Mouse (Mus musculus): ENCODE data around the gene 1700093K21Rik. TPM values are rescaled to one million over a fixed set of nuclear protein-coding genes. Genes with fewer than 3 reads are reported as not detected.

Gene 1700093K21Rik
- polyA plus RNA-seq, 1 experiment from 2014 or later = not detected

DNA sequence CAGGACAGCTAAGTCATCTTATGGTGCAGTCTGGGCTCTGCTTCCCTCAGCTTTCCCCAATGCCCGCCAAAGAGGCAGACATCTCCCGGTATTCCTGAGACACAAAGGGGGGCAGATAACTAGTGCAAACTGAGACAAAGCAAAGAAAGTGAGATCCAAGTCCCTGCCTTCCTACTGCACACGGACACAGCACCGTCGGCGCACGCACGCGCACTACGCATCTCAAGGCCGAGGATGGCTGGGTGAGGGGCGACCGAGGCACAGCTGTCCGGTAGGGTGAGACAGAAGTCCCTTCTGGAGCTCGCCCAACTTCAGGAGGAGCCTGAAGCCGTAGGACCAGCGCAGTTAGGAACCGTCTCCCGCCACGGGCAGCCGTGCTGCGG is 23.6 kb downstream of the 1700093K21Rik start:
- no peaks in the 10 kb centered on the region for H3K9me3 ChIP-seq
- H3K36me3 ChIP-seq = peaks cover 38% of the 10 kb centered on the region
- WGBS = under 1% methylated on average over 22 of the region's 22 CpGs
- H3K9ac ChIP-seq (replicated peaks) = peak overlapping the region; percentile 91
- peak overlapping the region; percentile 80 for H3K4me3 ChIP-seq (replicated peaks)
- peaks cover 26% of the 10 kb centered on the region for H3K4me1 ChIP-seq (replicated peaks)
- peak overlapping the region; percentile 96 for H3K27ac ChIP-seq
- H3K27me3 ChIP-seq = no peaks in the 10 kb centered on the region
- H3K4me2 ChIP-seq = peak overlapping the region; percentile 67
- peak; percentile 86 for ATAC-seq (ENCODE audit: insufficient number of reproducible peaks, insufficient read depth, low FRiP score, low TSS enrichment, low read depth)

DNA sequence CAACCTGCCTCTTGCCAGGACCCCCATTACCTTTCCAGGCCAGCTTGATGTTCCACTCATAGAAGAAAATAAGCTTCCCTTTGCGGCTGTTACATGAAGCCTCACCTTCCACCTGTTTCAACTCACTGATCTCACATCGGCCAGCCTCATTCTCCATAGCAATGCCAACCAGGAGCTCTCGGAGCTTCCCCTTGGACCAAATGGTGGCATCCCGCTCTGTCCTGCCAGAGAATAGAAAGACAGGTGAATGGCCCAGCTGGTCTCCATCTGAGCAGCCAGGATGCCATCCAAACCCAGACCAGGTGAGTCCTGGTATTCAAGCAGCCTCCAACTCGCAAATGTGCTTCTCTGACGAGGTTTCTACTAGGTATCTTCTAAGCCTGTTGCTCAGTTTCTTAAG is 24.3 kb downstream of the 1700093K21Rik start:
- no peak for ATAC-seq (ENCODE audit: insufficient number of reproducible peaks, insufficient read depth, low FRiP score, low TSS enrichment, low read depth)
- Histone ChIP-seq H3K27ac (0 out of 2 replicates have a peak overlapping the region, but pooled peaks have one; percentile 96), H3K27me3 (no peaks in the 10 kb centered on the region), H3K4me1 (replicated peaks) (peaks cover 26% of the 10 kb centered on the region), H3K9ac (replicated peaks) (peak overlapping the region; percentile 91), H3K9me3 (no peaks in the 10 kb centered on the region), H3K36me3 (peaks cover 45% of the 10 kb centered on the region), H3K4me3 (replicated peaks) (peak overlapping the region; percentile 80), H3K4me2 (peak overlapping the region; percentile 67)
- 56% methylated on average over 6 of the region's 6 CpGs for WGBS

DNA sequence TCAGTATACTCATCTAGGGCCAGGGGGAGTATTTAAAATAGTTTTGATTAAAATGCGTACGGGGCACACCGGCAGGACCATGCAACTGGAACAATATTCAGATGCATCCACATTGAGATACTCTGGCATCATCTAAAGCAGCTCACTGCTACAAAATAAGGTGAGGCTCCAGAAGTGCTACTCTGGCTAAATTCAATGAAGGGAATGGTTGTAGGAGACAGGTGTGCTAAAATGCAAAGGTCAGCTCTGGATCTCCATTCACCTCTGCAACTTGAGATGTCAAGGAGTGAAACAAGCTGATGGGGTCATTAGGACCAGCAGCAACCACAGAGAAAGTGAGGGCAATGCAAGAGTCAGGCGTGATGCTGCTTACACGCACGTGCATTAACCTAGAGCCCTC is 25.7 kb downstream of the 1700093K21Rik start:
- no peak for ATAC-seq (ENCODE audit: insufficient number of reproducible peaks, insufficient read depth, low FRiP score, low TSS enrichment, low read depth)
- no peaks in the 10 kb centered on the region for H3K9me3 ChIP-seq
- peak overlapping the region; percentile 67 for H3K4me2 ChIP-seq
- H3K27ac ChIP-seq = no peak overlapping the region
- no peak overlapping the region for H3K4me3 ChIP-seq (replicated peaks)
- H3K9ac ChIP-seq (replicated peaks) = no peak overlapping the region
- WGBS = 77% methylated on average over 6 of the region's 6 CpGs
- no peaks in the 10 kb centered on the region for H3K27me3 ChIP-seq
- peaks cover 26% of the 10 kb centered on the region for H3K4me1 ChIP-seq (replicated peaks)
- H3K36me3 ChIP-seq = peaks cover 59% of the 10 kb centered on the region

DNA sequence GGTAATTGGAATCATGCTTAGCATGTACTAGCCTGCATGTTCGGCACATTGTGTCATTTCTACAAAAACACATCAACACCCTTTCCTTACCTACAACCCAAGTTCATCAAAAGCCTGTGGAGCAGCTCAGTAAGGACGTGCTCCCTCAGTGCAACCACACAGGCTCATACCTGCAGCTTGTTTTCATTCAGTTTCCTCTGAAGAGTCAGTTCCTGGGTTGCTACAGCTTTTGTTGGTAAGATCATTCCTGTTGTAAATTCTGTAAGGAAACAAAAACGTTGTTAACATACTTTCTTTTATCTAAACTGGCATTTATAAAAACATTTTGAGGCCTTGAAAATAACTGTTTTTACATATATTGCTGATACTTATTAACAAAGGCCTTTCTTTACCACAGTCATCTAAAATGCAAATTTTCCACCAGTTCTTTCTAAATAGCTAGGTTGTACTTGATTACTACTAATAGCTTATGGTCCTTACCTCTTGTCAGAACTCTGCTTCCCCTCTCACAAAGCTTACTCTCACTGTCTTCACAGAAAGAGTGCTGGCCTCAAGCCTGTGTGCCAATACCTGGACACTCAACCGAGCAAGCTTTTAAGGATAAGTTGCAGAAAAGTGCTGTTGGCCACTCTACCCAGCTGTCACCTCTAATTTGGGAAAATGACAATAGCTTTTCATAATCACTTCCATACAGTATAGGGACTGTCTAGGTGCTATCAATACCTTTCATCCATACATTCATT is 28.7 kb downstream of the 1700093K21Rik start:
- 86% methylated on average over 4 of the region's 4 CpGs for WGBS
- no peak for ATAC-seq (ENCODE audit: insufficient number of reproducible peaks, insufficient read depth, low FRiP score, low TSS enrichment, low read depth)

DNA sequence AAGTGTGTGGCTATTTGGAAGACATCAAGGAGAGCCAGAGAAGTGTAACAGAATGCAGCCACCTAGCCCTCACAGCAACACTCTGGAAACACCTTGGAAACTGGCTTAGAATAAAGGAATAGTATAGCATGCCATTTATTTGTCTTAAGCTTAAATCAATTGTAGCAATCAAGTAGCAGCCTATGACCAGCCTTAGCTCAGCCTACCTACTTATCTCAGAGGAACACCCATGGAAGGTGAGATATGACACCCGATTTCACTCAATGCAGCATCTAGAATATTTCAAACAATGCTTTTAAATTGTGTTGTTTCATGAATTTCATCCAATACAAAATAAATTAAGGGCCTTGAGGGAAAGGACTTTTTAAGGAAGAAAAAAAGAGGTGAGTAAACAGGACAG is 31.0 kb downstream of the 1700093K21Rik start:
- H3K4me3 ChIP-seq (replicated peaks) = no peak overlapping the region
- no peaks in the 10 kb centered on the region for H3K9me3 ChIP-seq
- peaks cover under 1% of the 10 kb centered on the region; the same call in 1 of the 2 replicates for H3K4me1 ChIP-seq (replicated peaks)
- no peak overlapping the region for H3K27ac ChIP-seq
- ATAC-seq (ENCODE audit: insufficient number of reproducible peaks, insufficient read depth, low FRiP score, low TSS enrichment, low read depth) = no peak
- H3K36me3 ChIP-seq = peaks cover 94% of the 10 kb centered on the region
- no peaks in the 10 kb centered on the region for H3K27me3 ChIP-seq
- no peak overlapping the region for H3K9ac ChIP-seq (replicated peaks)
- WGBS = 100% methylated on average over 1 of the region's 1 CpGs
- no peak overlapping the region for H3K4me2 ChIP-seq

More for the DNA sequence above, 28.7 kb downstream of the 1700093K21Rik start:
- Histone ChIP-seq H3K4me3 (replicated peaks) (no peak overlapping the region), H3K27me3 (no peaks in the 10 kb centered on the region), H3K36me3 (peaks cover 89% of the 10 kb centered on the region), H3K27ac (no peak overlapping the region), H3K4me2 (no peak overlapping the region), H3K9me3 (no peaks in the 10 kb centered on the region), H3K9ac (replicated peaks) (no peak overlapping the region), H3K4me1 (replicated peaks) (peaks cover 22% of the 10 kb centered on the region)

Small RNAs within 50 kb of the gene (microRNA-seq; reads per million reads assigned to microRNA genes)
- gene Gm47279 = not detected

Other genes with a start within 250 kb of the 1700093K21Rik start
- gene Usp34, start 214.3 kb downstream of the 1700093K21Rik start, polyA plus RNA-seq (2016; fragmentation: Nextera tagmentation; extraction: Ambion mirVana) = 27.7 and 32.1 TPM in 2 replicates
- gene Ahsa2, start 23.1 kb downstream of the 1700093K21Rik start, polyA plus RNA-seq (2016; fragmentation: Nextera tagmentation; extraction: Ambion mirVana) = 119 and 123 TPM in 2 replicates
- 27.0 and 28.0 TPM in 2 replicates for gene 0610010F05Rik, start 112.5 kb upstream of the 1700093K21Rik start, polyA plus RNA-seq (2016; fragmentation: Nextera tagmentation; extraction: Ambion mirVana)
- gene Pus10, start 144.5 kb upstream of the 1700093K21Rik start, polyA plus RNA-seq (2016; fragmentation: Nextera tagmentation; extraction: Ambion mirVana) = 30.6 and 31.1 TPM in 2 replicates
- 47.9 and 49.7 TPM in 2 replicates for gene Pex13, start 144.8 kb upstream of the 1700093K21Rik start, polyA plus RNA-seq (2016; fragmentation: Nextera tagmentation; extraction: Ambion mirVana)
- 0.83 and 0.93 TPM in 2 replicates for gene Rel, start 249.8 kb upstream of the 1700093K21Rik start, polyA plus RNA-seq (2016; fragmentation: Nextera tagmentation; extraction: Ambion mirVana)